Mouse (Mus musculus): Measurements from ENCODE around the gene Lce1j.

DNA sequence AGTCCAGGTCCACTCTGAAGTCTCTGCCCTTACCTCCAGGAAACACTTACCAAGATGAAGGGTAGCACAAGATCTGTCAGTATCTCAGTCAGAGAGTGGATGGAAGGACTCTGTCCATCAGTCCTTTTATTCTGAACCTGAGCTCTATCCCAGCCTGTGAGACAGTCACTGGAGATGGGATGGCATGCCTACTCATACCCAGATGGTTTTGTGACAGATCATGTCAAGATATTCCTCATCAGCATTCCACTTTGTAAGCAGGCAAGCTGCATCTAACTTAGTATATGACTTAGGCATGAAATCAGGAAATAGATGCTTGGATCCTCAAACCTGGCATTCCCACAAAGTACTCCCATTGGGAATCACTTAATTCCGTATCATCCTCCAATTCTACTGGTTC lies 11.5 kb downstream of the Lce1j start, which contains the start of gene Lce1i:
- TF ChIP-seq CTCF (IDR thresholded peaks at IDR 0.05; ENCODE audit: extremely low read depth, insufficient read depth, low read length): no peak
- no peak for TF ChIP-seq POLR2A (IDR thresholded peaks at IDR 0.05; ENCODE audit: extremely low read depth, insufficient read depth, low read length)

Data from cortical plate, adult 2 months (tissue).